Mouse (Mus musculus) liver, adult 2 months (tissue): ENCODE data around the gene Siah2.
A peak's percentile ranks its signal among the peaks of the same experiment; 100 is the strongest.

Experiments
- CTCF ChIP-seq: fragments of 200-500 bp; IDR thresholded peaks from 2 replicates; pipeline ENCODE4 v1.5.1; 2011; ENCODE audit warnings: low read depth, low read length, control low read depth
- POLR2A ChIP-seq: fragments of 200-500 bp; IDR thresholded peaks from 2 replicates; pipeline ENCODE4 v1.6.1; 2011; ENCODE audit warnings: low read length, control low read depth; ENCODE audit not compliant: insufficient read depth; ENCODE audit errors: extremely low read depth

- TF ChIP-seq CTCF = peak; percentile 21; the same call in 1 of the 2 replicates
- TF ChIP-seq POLR2A = no peak
These were observed 38.3 kb downstream of the Siah2 start for GRCm38 (mm10) chr3:58653907-58654306.
